Mouse (Mus musculus) thymus, adult 2 months (tissue): ENCODE results near the gene Slc22a12.

Experiments
- CTCF ChIP-seq: fragments of 200-500 bp; IDR thresholded peaks from 2 replicates; pipeline ENCODE4 v1.5.1; 2012; ENCODE audit warnings: mild to moderate bottlenecking, control low read depth, low read length, moderate library complexity, borderline replicate concordance; ENCODE audit not compliant: control insufficient read depth, poor library complexity, insufficient read depth; ENCODE audit errors: extremely low read depth
- POLR2A ChIP-seq: fragments of 200-500 bp; IDR thresholded peaks from 2 replicates; pipeline ENCODE4 v1.6.1; 2012; ENCODE audit warnings: mild to moderate bottlenecking, low read length, control low read depth, moderate library complexity; ENCODE audit not compliant: control insufficient read depth, poor library complexity, insufficient read depth; ENCODE audit errors: extremely low read depth

DNA sequence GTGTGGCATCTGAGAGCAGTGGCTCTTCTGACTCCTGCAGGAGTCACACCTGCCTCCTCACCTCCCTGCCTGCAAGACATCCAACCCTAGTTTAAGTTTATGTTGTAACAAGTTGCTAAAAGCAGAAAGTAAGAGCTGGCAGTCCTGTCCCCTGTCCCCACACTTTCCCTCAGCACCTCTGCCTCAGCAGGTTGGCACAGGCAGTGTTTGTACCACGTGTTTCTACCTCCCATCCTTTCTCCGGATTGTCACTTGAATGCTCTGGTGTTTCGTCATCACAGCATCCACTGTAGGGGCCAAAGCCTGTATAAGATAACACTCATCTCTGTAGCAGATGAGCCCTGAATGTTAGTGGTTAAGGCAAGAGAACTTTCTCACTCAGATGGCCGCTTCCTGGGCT lies 17.8 kb downstream of the Slc22a12 start:
- TF ChIP-seq POLR2A (no peak), CTCF (no peak)
